Mouse (Mus musculus): ENCODE data around the gene Fbxo21. TPM values are rescaled to one million over a fixed set of nuclear protein-coding genes. Genes with fewer than 3 reads are reported as not detected.

Gene Fbxo21
- 67.4 and 75.6 TPM in 2 replicates for polyA plus RNA-seq (2012; rRNA removed)

GRCm38 (mm10) chr5:117976657-117977500 is at the start of gene Fbxo21:
Gene Fbxo21 (plus strand): TSS chr5:117976730.
- TF ChIP-seq CTCF (conservative IDR thresholded peaks at IDR 0.05; ENCODE audit: insufficient read depth, insufficient read length, low read depth, low read length) (no peak), POLR2A (IDR thresholded peaks at IDR 0.05; ENCODE audit: low read depth, low read length) (peak; percentile 56)
- Histone ChIP-seq H3K27ac (ENCODE audit: insufficient read depth, low read depth, low read length) (peak within 1 kb of the TSS; percentile 52), H3K4me1 (ENCODE audit: control insufficient read depth, insufficient read depth, low read length) (peaks cover 14% of the 10 kb centered on the region; the same call in 1 of the 2 replicates), H3K36me3 (ENCODE audit: control insufficient read depth, insufficient read depth, low read length) (no peaks in the 10 kb centered on the region), H3K27me3 (replicated peaks; ENCODE audit: control insufficient read depth, insufficient read depth, low read length) (no peaks in the 10 kb centered on the region), H3K4me3 (ENCODE audit: insufficient read depth, low read depth, low read length) (peak within 1 kb of the TSS; percentile 97)
- peak; percentile 98 for DNase-seq
- under 1% methylated on average over 88 of the region's 88 CpGs for WGBS

GRCm38 (mm10) chr5:117928553-117928952 is 48.0 kb upstream of the Fbxo21 start:
- TF ChIP-seq CTCF (conservative IDR thresholded peaks at IDR 0.05; ENCODE audit: insufficient read depth, insufficient read length, low read depth, low read length) (no peak), POLR2A (IDR thresholded peaks at IDR 0.05; ENCODE audit: low read depth, low read length) (no peak)
- H3K27ac ChIP-seq (ENCODE audit: insufficient read depth, low read depth, low read length), result no peak overlapping the region
- DNase-seq, result no peak
- 94% methylated on average over 2 of the region's 2 CpGs for WGBS
- H3K4me3 ChIP-seq (ENCODE audit: insufficient read depth, low read depth, low read length), result no peak overlapping the region
- H3K4me1 ChIP-seq (ENCODE audit: control insufficient read depth, insufficient read depth, low read length), result no peaks in the 10 kb centered on the region
- H3K27me3 ChIP-seq (replicated peaks; ENCODE audit: control insufficient read depth, insufficient read depth, low read length), result no peaks in the 10 kb centered on the region
- H3K36me3 ChIP-seq (ENCODE audit: control insufficient read depth, insufficient read depth, low read length), result no peaks in the 10 kb centered on the region

- no peak overlapping the region for H3K27ac ChIP-seq (ENCODE audit: insufficient read depth, low read depth, low read length)
- TF ChIP-seq CTCF (conservative IDR thresholded peaks at IDR 0.05; ENCODE audit: insufficient read depth, insufficient read length, low read depth, low read length) (no peak), POLR2A (IDR thresholded peaks at IDR 0.05; ENCODE audit: low read depth, low read length) (no peak)
- 86% methylated on average over 2 of the region's 2 CpGs for WGBS
Observed at GRCm38 (mm10) chr5:117932222-117932621, 44.3 kb upstream of the Fbxo21 start.

GRCm38 (mm10) chr5:117932862-117933261 is 43.7 kb upstream of the Fbxo21 start:
- DNase-seq, result peak; percentile 80
- Histone ChIP-seq H3K27me3 (replicated peaks; ENCODE audit: control insufficient read depth, insufficient read depth, low read length) (no peaks in the 10 kb centered on the region), H3K4me3 (ENCODE audit: insufficient read depth, low read depth, low read length) (no peak overlapping the region), H3K27ac (ENCODE audit: insufficient read depth, low read depth, low read length) (no peak overlapping the region), H3K36me3 (ENCODE audit: control insufficient read depth, insufficient read depth, low read length) (no peaks in the 10 kb centered on the region), H3K4me1 (ENCODE audit: control insufficient read depth, insufficient read depth, low read length) (no peaks in the 10 kb centered on the region)
- TF ChIP-seq POLR2A (IDR thresholded peaks at IDR 0.05; ENCODE audit: low read depth, low read length), result no peak
- peak; percentile 73 for TF ChIP-seq CTCF (conservative IDR thresholded peaks at IDR 0.05; ENCODE audit: insufficient read depth, insufficient read length, low read depth, low read length)
- 0% methylated on average over 9 of the region's 9 CpGs for WGBS

More at GRCm38 (mm10) chr5:117932222-117932621, 44.3 kb upstream of the Fbxo21 start:
- Histone ChIP-seq H3K36me3 (ENCODE audit: control insufficient read depth, insufficient read depth, low read length) (no peaks in the 10 kb centered on the region), H3K4me3 (ENCODE audit: insufficient read depth, low read depth, low read length) (no peak overlapping the region), H3K27me3 (replicated peaks; ENCODE audit: control insufficient read depth, insufficient read depth, low read length) (no peaks in the 10 kb centered on the region), H3K4me1 (ENCODE audit: control insufficient read depth, insufficient read depth, low read length) (no peaks in the 10 kb centered on the region)
- no peak for DNase-seq

GRCm38 (mm10) chr5:117936346-117936745 is 40.2 kb upstream of the Fbxo21 start:
- no peaks in the 10 kb centered on the region for H3K36me3 ChIP-seq (ENCODE audit: control insufficient read depth, insufficient read depth, low read length)
- no peak overlapping the region for H3K4me3 ChIP-seq (ENCODE audit: insufficient read depth, low read depth, low read length)
- no peaks in the 10 kb centered on the region for H3K27me3 ChIP-seq (replicated peaks; ENCODE audit: control insufficient read depth, insufficient read depth, low read length)
- H3K4me1 ChIP-seq (ENCODE audit: control insufficient read depth, insufficient read depth, low read length), result no peaks in the 10 kb centered on the region
- no peak for TF ChIP-seq CTCF (conservative IDR thresholded peaks at IDR 0.05; ENCODE audit: insufficient read depth, insufficient read length, low read depth, low read length)
- TF ChIP-seq POLR2A (IDR thresholded peaks at IDR 0.05; ENCODE audit: low read depth, low read length), result no peak
- DNase-seq, result no peak
- no peak overlapping the region for H3K27ac ChIP-seq (ENCODE audit: insufficient read depth, low read depth, low read length)
- WGBS, result 71% methylated on average over 16 of the region's 16 CpGs

- TF ChIP-seq CTCF (conservative IDR thresholded peaks at IDR 0.05; ENCODE audit: insufficient read depth, insufficient read length, low read depth, low read length) (no peak), POLR2A (IDR thresholded peaks at IDR 0.05; ENCODE audit: low read depth, low read length) (no peak)
- WGBS, result 83% methylated on average over 3 of the region's 3 CpGs
Observed at GRCm38 (mm10) chr5:117937186-117937585, 39.3 kb upstream of the Fbxo21 start.

GRCm38 (mm10) chr5:117938182-117938581 is 38.3 kb upstream of the Fbxo21 start:
- DNase-seq, result peak; percentile 53
- Histone ChIP-seq H3K4me3 (ENCODE audit: insufficient read depth, low read depth, low read length) (peak overlapping the region; percentile 19; the same call in 1 of the 2 replicates), H3K27me3 (replicated peaks; ENCODE audit: control insufficient read depth, insufficient read depth, low read length) (no peaks in the 10 kb centered on the region), H3K36me3 (ENCODE audit: control insufficient read depth, insufficient read depth, low read length) (no peaks in the 10 kb centered on the region), H3K4me1 (ENCODE audit: control insufficient read depth, insufficient read depth, low read length) (no peaks in the 10 kb centered on the region), H3K27ac (ENCODE audit: insufficient read depth, low read depth, low read length) (no peak overlapping the region)
- 18% methylated on average over 14 of the region's 14 CpGs for WGBS
- TF ChIP-seq CTCF (conservative IDR thresholded peaks at IDR 0.05; ENCODE audit: insufficient read depth, insufficient read length, low read depth, low read length), result peak; percentile 90
- TF ChIP-seq POLR2A (IDR thresholded peaks at IDR 0.05; ENCODE audit: low read depth, low read length), result no peak

More at GRCm38 (mm10) chr5:117937186-117937585, 39.3 kb upstream of the Fbxo21 start:
- no peaks in the 10 kb centered on the region for H3K36me3 ChIP-seq (ENCODE audit: control insufficient read depth, insufficient read depth, low read length)
- no peak overlapping the region for H3K4me3 ChIP-seq (ENCODE audit: insufficient read depth, low read depth, low read length)
- H3K27ac ChIP-seq (ENCODE audit: insufficient read depth, low read depth, low read length), result no peak overlapping the region
- no peaks in the 10 kb centered on the region for H3K4me1 ChIP-seq (ENCODE audit: control insufficient read depth, insufficient read depth, low read length)
- no peak for DNase-seq
- no peaks in the 10 kb centered on the region for H3K27me3 ChIP-seq (replicated peaks; ENCODE audit: control insufficient read depth, insufficient read depth, low read length)

All from kidney, adult 2 months (tissue).